Mouse (Mus musculus): ENCODE results near the gene Rag2.

Gene Rag2

DNA sequence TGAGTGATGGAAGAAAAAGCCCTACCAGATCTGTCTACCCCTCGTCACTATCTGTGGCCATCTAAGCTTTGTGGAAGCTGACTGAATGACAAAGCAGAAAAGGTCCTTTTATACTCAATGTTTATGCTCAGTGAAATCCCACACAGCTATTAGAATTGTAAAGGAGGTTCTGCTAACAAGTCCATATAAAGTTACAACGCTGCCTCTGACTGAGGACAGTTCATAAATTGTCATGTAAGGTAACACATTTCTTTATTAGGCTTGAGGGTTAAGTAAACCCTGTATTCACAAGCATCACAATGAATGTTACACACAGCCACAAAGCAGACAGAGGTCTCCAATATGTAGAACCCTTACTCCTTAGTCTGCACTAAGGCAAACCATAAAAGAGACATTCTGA is 507 bp upstream of the Rag2 start:
- DNase-seq (ENCODE audit: low read depth, low spot score), result no peak

GRCm38 (mm10) chr2:101627227-101627626 is 2.7 kb downstream of the Rag2 start:
- no peak for DNase-seq (ENCODE audit: low read depth, low spot score)

GRCm38 (mm10) chr2:101628297-101629236 is 4.0 kb downstream of the Rag2 start:
- peak; percentile 92 for DNase-seq (ENCODE audit: low read depth, low spot score)

DNA sequence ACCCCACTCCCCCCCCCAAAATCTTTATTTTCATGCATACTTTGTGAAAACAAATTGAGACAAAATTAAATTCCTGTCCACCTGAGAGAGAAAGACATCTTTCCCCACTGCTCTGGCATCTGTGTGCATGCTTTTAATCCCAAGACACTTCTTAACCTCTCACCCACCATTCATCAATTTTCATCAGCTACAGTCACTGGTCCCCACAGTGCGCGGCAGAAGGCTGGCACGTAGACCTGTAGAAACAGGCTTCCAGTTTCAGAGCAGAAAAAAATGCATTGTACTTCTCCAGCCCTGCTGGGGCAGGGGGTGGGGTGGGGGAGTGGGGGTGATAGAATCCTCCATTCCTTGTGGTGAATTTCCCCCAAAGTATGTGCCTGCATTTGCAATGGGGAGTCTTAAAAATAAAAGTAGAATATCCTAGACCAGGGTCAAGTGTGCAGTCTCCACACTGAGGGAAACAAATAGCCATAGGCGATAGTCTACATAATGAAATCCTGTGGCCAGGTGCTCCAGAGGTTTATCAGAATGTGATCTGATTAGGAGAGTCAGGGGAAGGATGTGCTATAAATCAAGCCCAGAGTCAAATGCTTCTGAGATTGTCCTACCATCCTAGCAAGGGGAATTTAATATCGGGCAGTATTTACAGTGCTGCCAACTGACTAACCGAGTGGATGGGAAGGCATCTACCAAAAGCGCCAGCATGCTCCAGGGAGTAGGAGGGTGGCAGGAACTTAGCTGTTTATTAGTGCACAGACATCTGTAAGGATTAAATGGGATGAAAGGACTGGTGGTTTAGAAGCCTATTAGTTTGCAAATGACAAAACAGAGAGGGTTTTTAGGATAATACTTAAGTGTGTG is 14.7 kb downstream of the Rag2 start:
- DNase-seq (ENCODE audit: low read depth, low spot score), result no peak

DNA sequence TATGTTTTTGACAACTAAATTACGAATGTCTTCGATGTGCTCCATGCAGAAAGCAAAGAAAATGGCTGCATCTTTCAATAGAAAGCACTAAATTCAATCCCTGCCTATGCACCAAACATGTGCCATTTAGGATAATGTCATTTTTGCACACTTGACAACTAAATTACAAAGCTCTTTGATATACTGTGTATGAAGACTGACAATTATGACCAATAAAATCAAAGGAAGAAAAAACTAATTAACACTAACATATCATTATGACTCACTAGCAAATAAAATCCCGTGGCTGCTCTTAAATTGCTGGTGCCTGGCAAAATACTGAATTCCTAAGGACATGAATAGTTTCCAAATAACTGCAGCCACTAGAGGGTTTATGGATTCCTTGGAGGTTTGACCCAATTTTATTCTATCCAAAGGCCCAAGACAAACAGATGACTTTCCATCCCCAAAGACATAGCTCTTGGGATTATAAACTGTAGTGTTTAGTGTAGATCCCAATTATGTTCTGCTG is 15.4 kb downstream of the Rag2 start:
- DNase-seq (ENCODE audit: low read depth, low spot score), result no peak

GRCm38 (mm10) chr2:101645841-101646240 is 21.3 kb downstream of the Rag2 start:
- DNase-seq (ENCODE audit: low read depth, low spot score), result no peak

- DNase-seq (ENCODE audit: low read depth, low spot score), result no peak
These were observed 23.8 kb downstream of the Rag2 start for GRCm38 (mm10) chr2:101648361-101648760.

GRCm38 (mm10) chr2:101649114-101649671 is 24.7 kb downstream of the Rag2 start, which contains the start of the genes Rag1 and B230118H07Rik:
TSS of gene Rag1 (minus strand) at chr2:101649501.
TSS of gene B230118H07Rik (minus strand) at chr2:101649532.
- no peak for DNase-seq (ENCODE audit: low read depth, low spot score)

- no peak for DNase-seq (ENCODE audit: low read depth, low spot score)
These were observed 25.9 kb downstream of the Rag2 start for GRCm38 (mm10) chr2:101650446-101650845.

DNA sequence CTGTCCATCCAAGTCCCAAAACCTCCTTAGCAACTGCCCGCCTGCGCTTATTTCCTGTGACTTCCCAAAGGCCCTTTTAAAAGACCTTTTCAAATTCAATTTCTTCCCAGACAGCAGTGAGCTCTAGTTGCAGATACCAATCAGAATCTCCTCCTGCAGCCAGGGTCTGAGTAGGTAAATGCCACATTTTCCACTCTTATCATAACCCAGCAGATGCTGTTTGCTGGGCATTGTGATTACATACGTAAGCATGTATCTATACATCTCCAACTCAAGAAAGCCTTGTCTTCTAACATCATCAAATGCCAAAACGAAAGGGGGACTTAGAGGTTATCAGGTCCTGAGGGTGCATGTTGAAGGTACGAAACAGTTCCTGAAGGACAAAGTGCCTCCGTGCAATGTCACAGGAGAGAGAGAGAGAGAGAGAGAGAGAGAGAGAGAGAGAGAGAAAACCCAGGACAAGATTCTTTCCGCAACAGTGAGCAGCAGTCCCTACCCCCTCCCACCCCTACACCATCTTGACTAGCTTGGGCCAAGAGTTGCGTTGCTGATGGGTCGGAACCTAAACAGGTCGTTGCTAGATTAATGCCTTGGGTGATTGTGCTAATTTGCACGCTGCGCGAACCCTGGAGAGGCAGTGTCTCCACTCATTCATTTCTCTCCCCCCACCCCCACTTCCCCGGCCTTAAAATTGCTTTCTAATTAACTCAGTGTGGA is 27.8 kb downstream of the Rag2 start:
- DNase-seq (ENCODE audit: low read depth, low spot score), result peak; percentile 5

GRCm38 (mm10) chr2:101652921-101653597 is 28.5 kb downstream of the Rag2 start:
- DNase-seq (ENCODE audit: low read depth, low spot score), result peak; percentile 73

- no peak for DNase-seq (ENCODE audit: low read depth, low spot score)
These were observed 36.0 kb downstream of the Rag2 start for GRCm38 (mm10) chr2:101660536-101660935.

DNA sequence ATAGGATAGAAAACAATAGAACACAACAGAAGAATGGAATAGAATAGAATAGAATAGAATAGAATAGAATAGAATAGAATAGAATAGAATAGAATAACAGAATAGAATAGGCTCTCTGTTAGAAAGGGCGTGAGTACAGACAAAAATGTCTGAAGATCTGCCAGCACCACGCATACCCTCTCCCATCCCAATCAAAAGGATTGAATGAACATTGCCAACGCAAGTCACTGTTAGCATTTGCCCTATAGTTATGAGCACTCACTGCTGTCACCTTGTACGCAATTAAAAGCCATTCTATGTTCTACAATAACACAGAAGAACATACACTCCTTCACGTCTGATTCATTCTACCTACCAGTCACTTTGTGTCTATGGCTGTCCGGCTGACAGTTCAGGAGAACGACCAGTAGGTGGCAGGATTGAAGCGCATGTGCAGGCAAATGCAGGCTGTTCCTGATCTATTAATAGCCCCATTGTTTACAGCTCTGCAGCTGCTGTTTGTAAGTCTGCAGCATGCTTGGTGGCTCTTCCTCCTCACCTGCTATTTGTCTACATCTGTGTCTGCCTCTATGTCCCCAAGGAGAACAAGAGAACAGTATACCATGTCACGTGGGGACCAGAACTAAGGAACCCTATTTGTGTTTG is 40.7 kb downstream of the Rag2 start:
- peak; percentile 83 for DNase-seq (ENCODE audit: low read depth, low spot score)

DNA sequence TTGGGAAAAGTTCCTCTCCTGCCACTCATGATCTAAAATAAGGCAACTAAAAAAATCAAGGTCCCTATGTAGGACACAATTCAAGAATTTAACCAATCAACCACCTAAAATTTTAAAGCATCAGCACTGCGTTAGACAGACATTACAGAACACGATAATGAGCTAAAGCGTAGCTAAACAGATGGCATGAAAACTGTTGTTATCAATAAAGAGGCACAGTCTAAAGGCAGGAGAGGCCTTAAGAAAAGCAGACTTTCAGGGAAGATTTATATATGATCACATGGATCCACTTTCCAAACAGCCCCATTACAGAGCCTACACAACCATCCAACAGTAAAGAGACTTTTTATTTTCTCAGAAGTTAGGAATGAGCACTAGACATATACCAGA is 41.2 kb downstream of the Rag2 start:
- no peak for DNase-seq (ENCODE audit: low read depth, low spot score)

GRCm38 (mm10) chr2:101668751-101669150 is 44.2 kb downstream of the Rag2 start:
- no peak for DNase-seq (ENCODE audit: low read depth, low spot score)

DNA sequence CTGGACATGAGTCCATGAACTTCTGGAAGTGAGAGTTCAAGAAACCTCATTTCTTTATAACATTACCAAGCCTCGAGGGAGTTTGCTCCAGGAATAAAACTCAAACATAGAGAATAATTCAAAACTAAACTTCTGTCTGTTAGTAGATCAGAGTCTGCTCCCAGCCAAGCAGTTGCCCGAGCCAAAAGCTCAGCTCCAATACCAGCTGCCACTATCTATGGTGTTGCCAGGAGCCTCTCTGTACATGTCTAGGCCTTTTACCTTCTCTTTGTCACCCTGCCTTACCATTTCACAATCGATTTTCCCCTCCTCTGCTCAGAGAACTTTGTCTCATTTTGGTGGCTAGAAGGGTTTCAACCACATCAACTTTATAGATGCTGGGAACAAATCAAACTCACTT is 49.0 kb downstream of the Rag2 start:
- no peak for DNase-seq (ENCODE audit: low read depth, low spot score)

DNA sequence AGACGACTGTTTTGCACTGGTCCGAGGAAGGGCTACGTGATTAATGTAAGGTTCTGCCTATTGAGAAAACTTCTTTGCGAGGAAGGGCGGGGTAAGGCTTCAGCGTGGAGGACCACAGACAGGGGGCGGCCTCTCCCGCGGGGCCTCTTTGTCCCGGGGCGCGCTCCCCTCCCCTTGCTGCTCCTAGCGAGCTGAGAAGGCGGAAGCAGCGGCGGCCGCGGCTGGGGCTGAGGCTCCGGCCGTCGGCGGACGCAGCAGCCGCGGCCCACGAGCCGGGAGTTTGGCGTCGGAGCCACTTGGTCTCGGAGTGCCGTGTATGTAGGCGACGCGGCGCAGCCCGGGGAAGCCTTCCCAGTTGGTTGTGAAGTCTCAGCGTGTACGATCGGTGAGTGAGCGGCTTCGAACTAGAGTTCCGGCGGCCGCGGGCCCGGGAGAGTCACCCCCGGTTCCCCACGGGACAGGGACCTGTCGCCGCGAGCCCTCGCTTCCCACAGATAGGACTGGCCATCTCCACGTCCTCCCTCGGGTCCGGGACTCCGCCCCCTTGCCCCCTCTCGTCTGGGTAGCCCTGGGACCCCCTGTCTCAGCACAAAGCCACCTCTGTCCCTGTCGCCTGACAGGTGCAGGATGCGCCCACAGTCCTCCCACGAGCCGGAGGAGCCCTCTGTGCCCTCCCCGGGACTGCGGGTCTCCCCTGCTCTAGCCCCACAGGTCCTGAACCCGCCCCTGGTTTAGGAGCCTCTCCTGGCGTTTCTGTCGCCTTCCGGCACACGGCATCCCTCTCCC is 53.9 kb downstream of the Rag2 start, which contains the start of gene Traf6:
Traf6 (plus strand) TSS at position 194 of the 786 bp plus-strand sequence.
- peak; percentile 91 for DNase-seq (ENCODE audit: low read depth, low spot score)

DNA sequence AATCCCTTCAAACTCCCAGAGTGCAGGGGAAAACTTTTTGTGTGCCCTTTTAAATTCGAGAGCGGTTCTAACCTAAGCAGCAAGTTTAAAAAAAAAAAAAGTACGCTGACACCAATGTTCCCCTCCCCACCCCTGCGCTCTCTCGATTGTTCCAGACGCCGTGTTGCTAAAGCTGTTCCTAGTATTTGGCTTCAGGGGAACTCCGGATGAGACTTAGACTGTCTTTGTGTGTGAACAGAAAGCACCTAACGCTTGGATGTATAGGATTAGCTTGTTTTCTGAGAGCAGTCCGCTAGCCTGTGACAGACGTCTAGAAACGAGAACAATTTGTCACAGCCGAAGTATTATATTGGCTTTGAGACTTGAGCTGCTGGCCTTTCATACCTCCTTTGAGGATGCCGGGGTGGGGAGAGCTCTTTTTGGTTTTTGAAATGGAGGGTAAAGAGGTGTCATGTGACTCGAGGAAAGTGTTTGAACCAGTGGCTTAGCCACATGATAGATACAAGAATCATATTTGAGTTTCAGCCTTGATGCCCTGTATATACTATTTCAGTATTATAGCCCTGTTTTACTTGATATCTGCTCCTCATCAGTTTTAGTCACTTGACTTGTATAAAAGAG is 54.8 kb downstream of the Rag2 start:
- peak; percentile 45 for DNase-seq (ENCODE audit: low read depth, low spot score)
